Mouse (Mus musculus) neural tube, postnatal 0 days (tissue): ENCODE results near the gene Suv39h2. TPM values are rescaled to one million over a fixed set of nuclear protein-coding genes. Genes with fewer than 3 reads are reported as not detected.

ENCODE experiments used
- polyA plus RNA-seq: library from polyadenylated mRNA; unstranded; fragments of >200 nt; fragmentation: Nextera tagmentation; extraction: Ambion mirVana; gene quantifications from 2 replicates; pipeline ENCODE4 v1.2.1, GENCODE M21; 2015

Gene Suv39h2
- 5.6 and 6.7 TPM in 2 replicates for polyA plus RNA-seq

GRCm38 (mm10) chr2:3474861-3475283, at the start of gene Suv39h2:
Gene Suv39h2 (minus strand): TSS chr2:3475031.

DNA sequence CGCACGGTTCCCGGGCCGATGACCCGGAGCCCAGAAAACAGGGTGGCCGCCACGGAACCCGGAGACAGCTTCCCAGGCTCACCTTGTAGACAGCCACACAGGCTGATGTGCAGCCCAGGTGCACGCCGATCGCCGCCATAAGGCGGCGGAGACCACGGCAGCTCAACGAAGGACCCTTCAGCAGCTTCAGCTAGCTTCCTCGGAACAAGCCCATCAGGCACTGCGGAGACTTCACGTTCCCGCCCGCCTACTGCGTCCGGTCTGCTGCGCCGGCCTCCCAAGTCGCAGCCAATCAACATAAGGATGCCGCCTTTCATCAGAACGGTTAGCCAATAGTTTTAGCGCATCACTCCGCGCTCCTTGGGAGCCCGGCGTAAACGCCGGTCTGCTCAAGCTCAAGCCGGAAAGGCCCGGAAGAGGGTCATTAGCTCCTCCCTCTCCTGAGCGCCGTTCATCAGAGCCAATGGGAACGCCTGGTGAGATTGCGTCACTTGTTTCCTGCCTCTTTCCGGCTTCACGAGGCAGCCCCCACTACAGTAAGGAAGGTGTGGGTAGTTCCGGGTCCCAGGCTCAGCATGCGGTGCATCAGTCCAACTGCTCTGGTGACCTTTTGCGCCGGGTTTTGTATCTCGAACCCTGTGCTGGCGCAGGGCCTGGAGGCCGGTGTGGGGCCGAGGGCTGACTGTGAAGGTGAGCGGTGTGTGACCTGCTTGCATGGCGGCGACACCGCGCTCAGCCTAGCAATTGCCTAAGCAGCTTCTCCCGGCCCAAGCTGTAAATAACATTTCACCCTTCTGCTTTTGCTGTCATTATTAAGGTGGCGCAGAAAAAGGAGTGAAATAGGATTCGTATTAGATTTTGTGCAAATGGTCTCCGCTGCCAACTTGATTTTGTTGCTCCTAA, 38.0 kb upstream of the Suv39h2 start, which contains the start of the genes Gm45902, Hspa14 and Cdnf:
Gm45902 (minus strand) TSS at position 239 of the 903 bp plus-strand sequence.
Hspa14 (minus strand) TSS at position 263 of the 903 bp plus-strand sequence.
Cdnf (plus strand) TSS at position 479 of the 903 bp plus-strand sequence.

GRCm38 (mm10) chr2:3423841-3424578, 50.8 kb downstream of the Suv39h2 start, which contains the start of gene Dclre1c:
Gene Dclre1c (plus strand): TSS chr2:3424131.

GRCm38 (mm10) chr2:3422548-3422947, 52.3 kb downstream of the Suv39h2 start, which contains the start of gene Meig1:
Gene Meig1 (minus strand): TSS chr2:3422648.

Other genes with a start within 250 kb of the Suv39h2 start
- 90.1 and 90.5 TPM in 2 replicates for gene Nmt2, start 190.8 kb downstream of the Suv39h2 start, polyA plus RNA-seq
- gene Rpp38, start 142.4 kb downstream of the Suv39h2 start, polyA plus RNA-seq = 12.0 and 12.9 TPM in 2 replicates
- gene Acbd7, start 138.9 kb downstream of the Suv39h2 start, polyA plus RNA-seq = 11.3 and 12.3 TPM in 2 replicates
- gene Olah, start 77.8 kb downstream of the Suv39h2 start, polyA plus RNA-seq = not detected in 2 replicates
- gene Meig1, start 52.4 kb downstream of the Suv39h2 start, polyA plus RNA-seq = 9.5 and 10.0 TPM in 2 replicates
- 5.8 and 6.5 TPM in 2 replicates for gene Dclre1c, start 50.9 kb downstream of the Suv39h2 start, polyA plus RNA-seq
- gene Gm45902, start 37.8 kb upstream of the Suv39h2 start, polyA plus RNA-seq = 3.5 and 3.7 TPM in 2 replicates
- gene Hspa14, start 37.8 kb upstream of the Suv39h2 start, polyA plus RNA-seq = 54.3 and 55.3 TPM in 2 replicates
- gene Cdnf, start 38.0 kb upstream of the Suv39h2 start, polyA plus RNA-seq = 0.36 and 0.39 TPM in 2 replicates
- 13.5 and 13.6 TPM in 2 replicates for gene Fam107b, start 95.5 kb upstream of the Suv39h2 start, polyA plus RNA-seq